Mouse (Mus musculus) limb, embryonic 11.5 days (tissue): ENCODE measurements at regions not wholly inside any gene's neighbourhood (a gene's known extent, or its start where the extent isn't known, plus 50 kb on each side); places are given as distances from the start of the nearest gene placed in this dataset.

ENCODE experiments used
- ATAC-seq: fragments of 200-750 bp; cut with Nextera tagmentation; 2 replicates; pipeline ENCODE4 v1.8.0; 2017; ENCODE audit warnings: low read depth; ENCODE audit not compliant: insufficient number of reproducible peaks, low FRiP score, low TSS enrichment
- DNase-seq: peaks from one replicate; pipeline ENCODE4 v3.0.0-alpha.2; 2015; ENCODE audit warnings: low spot score
- H3K27ac ChIP-seq: fragments of 300-500 bp; sonication (generic); replicated peaks from 2 replicates; pipeline ENCODE4 v1.5.1; 2014; ENCODE audit warnings: low read depth, mild to moderate bottlenecking, low read length
- H3K27me3 ChIP-seq: fragments of 300-500 bp; sonication (generic); 2 replicates; pipeline ENCODE4 v1.6.1; 2014; ENCODE audit warnings: mild to moderate bottlenecking, low read length, mixed read lengths; ENCODE audit not compliant: control insufficient read depth, insufficient read depth
- H3K36me3 ChIP-seq: fragments of 300-500 bp; sonication (generic); 2 replicates; pipeline ENCODE4 v1.6.1; 2014; ENCODE audit warnings: mild to moderate bottlenecking, low read length, moderate library complexity, mixed read lengths; ENCODE audit not compliant: control insufficient read depth, insufficient read depth
- H3K4me1 ChIP-seq: fragments of 300-500 bp; sonication (generic); 2 replicates; pipeline ENCODE4 v1.6.1; 2014; ENCODE audit warnings: low read length, mixed read lengths; ENCODE audit not compliant: control insufficient read depth, insufficient read depth
- H3K4me2 ChIP-seq: fragments of 300-500 bp; sonication (generic); 2 replicates; pipeline ENCODE4 v1.6.1; 2014; ENCODE audit warnings: low read depth, mild to moderate bottlenecking, moderate library complexity; ENCODE audit not compliant: severe bottlenecking
- H3K4me3 ChIP-seq: fragments of 300-500 bp; sonication (generic); 2 replicates; pipeline ENCODE4 v1.5.1; 2014; ENCODE audit warnings: low read depth, low read length
- H3K9ac ChIP-seq: fragments of 300-500 bp; sonication (generic); 2 replicates; pipeline ENCODE4 v1.6.1; 2014; ENCODE audit warnings: mild to moderate bottlenecking, low read length
- H3K9me3 ChIP-seq: fragments of 300-500 bp; sonication (generic); 2 replicates; pipeline ENCODE4 v1.6.1; 2016; ENCODE audit warnings: low read length; ENCODE audit not compliant: control insufficient read depth
- whole genome bisulfite sequencing: fragments of 180-500 bp; shearing (Covaris S2); extraction: QIAGEN DNeasy Blood & Tissue Kit; methylation state at CpG from one replicate; pipeline ENCODE4 v1.1.7; 2014; 5-methylcytosine and 5-hydroxymethylcytosine counted together

DNA sequence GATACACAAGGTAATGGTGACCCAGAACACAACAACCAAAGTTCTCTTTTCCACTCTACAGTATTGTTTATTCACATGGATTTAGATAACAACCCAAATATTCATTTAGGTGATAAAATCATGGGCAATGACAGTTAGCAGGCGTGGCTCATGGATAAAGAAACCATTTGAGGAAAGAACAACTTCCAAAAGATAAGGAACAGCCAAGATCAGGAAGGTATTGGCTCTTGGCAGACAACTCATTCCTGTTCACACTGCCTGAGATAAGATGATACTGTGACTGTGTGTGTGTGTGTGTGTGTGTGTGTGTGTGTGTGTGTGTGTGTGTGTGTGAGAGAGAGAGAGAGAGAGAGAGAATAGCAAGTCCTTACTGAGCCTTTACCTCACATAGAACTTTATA is 285.7 kb upstream of the Pard3b start:
- DNase-seq (no peak), ATAC-seq (no peak)
- 84% methylated on average over 1 of the region's 1 CpGs for WGBS

DNA sequence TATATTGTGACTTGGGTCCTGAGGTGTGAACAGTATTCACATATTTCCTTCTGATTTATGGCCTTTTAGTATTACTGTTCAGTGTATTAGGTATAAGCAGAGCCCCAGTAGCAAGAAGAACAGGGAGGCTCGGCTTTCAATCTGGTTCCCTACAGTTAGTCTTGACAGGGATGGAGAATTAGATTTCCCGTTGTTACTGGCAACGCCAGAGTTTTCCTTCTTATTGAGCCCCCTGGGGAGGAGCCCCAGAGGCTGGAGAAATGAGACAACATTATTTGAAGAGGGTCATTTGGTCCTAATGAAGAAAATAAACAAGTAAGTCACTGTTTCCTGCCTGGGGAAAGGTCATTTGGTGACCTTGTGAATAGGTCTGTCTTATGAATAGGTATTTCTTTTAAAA is 285.1 kb upstream of the Pard3b start:
- Histone ChIP-seq H3K9ac (no peak overlapping the region), H3K27me3 (no peaks in the 10 kb centered on the region), H3K4me1 (peaks cover 9% of the 10 kb centered on the region), H3K36me3 (no peaks in the 10 kb centered on the region), H3K9me3 (no peaks in the 10 kb centered on the region), H3K4me2 (no peak overlapping the region), H3K4me3 (no peak overlapping the region), H3K27ac (no peak overlapping the region)
- no peak for ATAC-seq
- DNase-seq: peak; percentile 26
- whole genome bisulfite sequencing: 6% methylated on average over 3 of the region's 3 CpGs

More for the DNA sequence above, 285.7 kb upstream of the Pard3b start:
- Histone ChIP-seq H3K27ac (no peak overlapping the region), H3K9me3 (no peaks in the 10 kb centered on the region), H3K4me1 (peaks cover 9% of the 10 kb centered on the region), H3K27me3 (no peaks in the 10 kb centered on the region), H3K4me2 (no peak overlapping the region), H3K4me3 (no peak overlapping the region), H3K9ac (no peak overlapping the region), H3K36me3 (no peaks in the 10 kb centered on the region)

DNA sequence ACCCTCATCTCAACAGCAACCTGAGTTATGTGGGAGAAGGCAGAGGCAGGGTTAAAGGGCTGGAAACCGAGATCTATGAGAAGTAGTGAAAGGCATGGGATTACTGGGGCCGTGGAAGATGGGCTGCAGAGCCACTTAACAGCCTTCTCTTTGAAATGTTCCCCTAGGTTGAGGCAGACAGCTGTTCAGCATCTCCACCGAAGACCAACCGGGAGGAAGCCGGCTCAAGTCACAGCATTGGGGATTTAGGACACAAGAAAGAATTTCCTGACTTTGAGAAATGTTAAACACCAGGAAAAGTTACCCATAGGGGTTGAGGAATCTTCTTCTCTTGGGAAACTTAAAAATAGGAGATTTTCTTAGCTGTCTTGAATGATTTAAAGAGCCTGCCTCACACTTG is 283.4 kb upstream of the Pard3b start:
- no peaks in the 10 kb centered on the region for H3K36me3 ChIP-seq
- H3K27ac ChIP-seq: no peak overlapping the region
- H3K9me3 ChIP-seq: no peaks in the 10 kb centered on the region
- no peak overlapping the region for H3K4me2 ChIP-seq
- no peak overlapping the region for H3K4me3 ChIP-seq
- ATAC-seq (no peak), DNase-seq (no peak)
- peaks cover 14% of the 10 kb centered on the region for H3K4me1 ChIP-seq
- WGBS: 34% methylated on average over 5 of the region's 5 CpGs
- no peaks in the 10 kb centered on the region for H3K27me3 ChIP-seq
- no peak overlapping the region for H3K9ac ChIP-seq

DNA sequence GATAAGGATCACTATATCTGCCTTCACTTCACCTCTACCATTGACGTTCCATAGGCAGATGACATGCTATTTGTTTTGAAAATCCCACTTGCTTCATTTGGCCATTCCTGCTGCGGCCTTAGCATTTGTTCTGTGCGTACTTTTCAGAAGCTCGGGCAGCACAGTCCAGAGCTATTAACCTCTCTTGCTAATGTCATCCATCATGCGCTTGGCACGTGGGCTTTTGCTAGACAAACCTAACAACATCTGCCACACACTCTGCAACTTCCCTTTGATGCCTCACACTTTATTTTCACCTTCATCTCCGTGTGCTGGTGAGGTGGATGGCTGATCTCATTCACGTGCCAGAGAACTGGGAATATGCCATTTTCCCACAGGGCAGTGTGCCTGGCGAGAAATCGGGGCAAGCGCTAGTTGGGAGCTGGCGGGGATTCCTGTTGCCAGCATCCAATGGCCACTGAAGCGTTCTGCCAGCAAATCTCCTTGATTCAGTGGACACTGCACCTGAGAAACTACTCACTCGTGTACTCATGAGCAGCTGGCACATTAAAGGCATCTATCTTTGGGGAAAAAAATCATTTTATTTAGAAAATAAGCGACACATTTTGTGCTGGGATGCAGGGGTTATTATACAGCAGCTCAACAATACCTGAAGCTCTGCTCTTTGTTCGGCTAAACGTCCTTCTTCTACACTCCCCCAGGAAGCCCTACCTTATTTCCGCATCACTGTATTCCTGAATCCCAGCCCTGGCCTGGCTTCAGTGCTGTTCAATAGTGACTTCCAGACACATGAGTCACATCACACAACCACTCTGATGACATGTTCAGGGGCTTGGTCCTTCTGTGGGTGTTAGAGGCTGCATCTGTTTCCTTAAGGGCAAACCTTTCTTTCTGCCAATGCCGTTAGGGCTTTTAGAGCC is 279.4 kb upstream of the Pard3b start:
- no peak overlapping the region for H3K4me3 ChIP-seq
- no peaks in the 10 kb centered on the region for H3K36me3 ChIP-seq
- H3K9ac ChIP-seq: 0 out of 2 replicates have a peak overlapping the region, but pooled peaks have one; percentile 3
- ATAC-seq: no peak
- DNase-seq: no peak
- WGBS: 52% methylated on average over 19 of the region's 19 CpGs
- H3K4me2 ChIP-seq: no peak overlapping the region
- H3K9me3 ChIP-seq: no peaks in the 10 kb centered on the region
- H3K4me1 ChIP-seq: 0 out of 2 replicates have a peak, but pooled peaks cover 5% of the 10 kb centered on the region
- H3K27ac ChIP-seq: no peak overlapping the region
- H3K27me3 ChIP-seq: no peaks in the 10 kb centered on the region

DNA sequence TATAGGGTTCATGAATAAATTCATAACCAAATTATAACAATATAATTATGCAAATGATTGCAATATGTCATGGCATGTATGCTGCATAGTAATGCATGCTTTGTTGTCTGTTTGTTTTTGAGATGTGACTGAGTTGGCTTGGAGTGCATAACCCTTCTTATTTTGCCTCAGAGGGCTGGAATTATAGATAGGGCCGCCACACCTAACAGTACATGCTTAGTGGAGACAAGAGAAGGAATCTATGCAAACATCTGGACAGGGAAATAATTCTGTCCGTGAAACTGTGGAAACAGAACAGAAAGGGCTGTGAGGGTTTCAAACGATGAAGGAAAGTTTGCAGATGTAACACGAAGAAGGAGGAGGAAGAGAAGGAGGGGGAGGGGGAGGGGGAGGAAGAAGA is 266.0 kb upstream of the Pard3b start:
- 70% methylated on average over 4 of the region's 4 CpGs for WGBS
- Histone ChIP-seq H3K4me3 (no peak overlapping the region), H3K36me3 (no peaks in the 10 kb centered on the region), H3K4me2 (no peak overlapping the region), H3K27ac (no peak overlapping the region), H3K9ac (no peak overlapping the region), H3K27me3 (no peaks in the 10 kb centered on the region), H3K9me3 (no peaks in the 10 kb centered on the region), H3K4me1 (peaks cover 5% of the 10 kb centered on the region; the same call in 1 of the 2 replicates)
- ATAC-seq (no peak), DNase-seq (no peak)

DNA sequence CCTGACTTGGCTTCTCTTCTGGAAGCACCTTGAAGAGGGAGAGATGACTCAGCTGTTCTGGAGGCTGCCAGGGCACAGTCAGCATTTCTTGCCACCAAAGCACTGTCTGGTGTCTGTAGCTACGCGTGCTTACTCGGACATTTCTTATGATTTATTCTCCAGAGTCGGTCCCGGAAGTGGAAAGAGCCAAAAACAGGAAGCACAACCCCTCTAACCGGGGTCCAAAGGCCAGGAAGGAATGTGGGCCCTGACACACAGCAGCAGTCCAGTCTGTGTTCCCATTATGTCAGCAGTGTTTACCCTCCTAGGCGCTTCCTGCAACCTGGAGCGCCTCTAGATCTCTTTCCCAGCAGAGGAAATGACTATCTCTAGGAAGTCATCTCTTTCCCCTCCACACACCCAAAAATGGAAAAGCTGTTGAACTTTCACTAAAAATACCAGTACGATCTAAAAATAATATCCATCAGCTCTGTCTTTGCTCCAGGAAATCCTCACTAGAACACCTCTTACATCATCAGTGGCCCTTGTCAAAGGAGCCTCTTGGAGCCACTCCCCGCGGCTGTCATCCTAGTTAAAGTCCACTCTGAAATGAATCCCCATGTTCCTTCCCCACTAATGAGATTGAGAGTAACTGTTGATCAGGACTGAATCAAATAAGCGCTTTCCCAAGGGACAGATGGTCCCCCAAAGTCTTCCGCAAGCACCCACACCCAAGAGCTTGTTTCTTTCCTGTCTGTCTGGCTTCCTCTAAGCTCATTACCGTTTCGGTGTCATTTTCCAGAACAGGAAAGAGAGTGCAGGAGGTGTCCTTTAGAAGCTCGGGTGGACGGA is 264.7 kb upstream of the Pard3b start:
- no peak for ATAC-seq
- WGBS: 60% methylated on average over 17 of the region's 17 CpGs
- Histone ChIP-seq H3K27me3 (no peaks in the 10 kb centered on the region), H3K9ac (no peak overlapping the region), H3K4me3 (no peak overlapping the region), H3K36me3 (no peaks in the 10 kb centered on the region), H3K9me3 (no peaks in the 10 kb centered on the region), H3K4me2 (no peak overlapping the region), H3K27ac (no peak overlapping the region), H3K4me1 (peaks cover 5% of the 10 kb centered on the region; the same call in 1 of the 2 replicates)
- no peak for DNase-seq

DNA sequence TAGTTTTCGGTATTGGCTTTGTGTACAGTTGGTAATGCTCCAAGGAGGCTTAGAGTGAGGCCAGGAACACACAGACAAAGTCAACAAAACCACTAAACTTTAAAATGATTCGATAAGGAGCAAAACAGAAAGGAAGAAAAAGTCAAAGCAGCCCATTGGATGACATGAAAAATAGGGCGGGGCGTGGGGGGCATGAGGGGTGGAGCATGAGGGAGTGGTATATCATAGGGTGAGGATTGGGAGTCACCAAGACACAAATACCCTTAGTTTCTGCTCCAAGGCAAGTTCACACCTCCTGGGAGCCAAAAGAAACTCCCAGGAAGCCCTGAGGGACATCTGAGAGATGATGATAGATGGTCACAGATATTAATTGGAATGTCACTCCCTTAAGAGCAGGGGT is 262.2 kb upstream of the Pard3b start:
- no peaks in the 10 kb centered on the region for H3K36me3 ChIP-seq
- H3K4me3 ChIP-seq: no peak overlapping the region
- peaks cover 10% of the 10 kb centered on the region for H3K4me1 ChIP-seq
- no peak overlapping the region for H3K27ac ChIP-seq
- H3K27me3 ChIP-seq: no peaks in the 10 kb centered on the region
- H3K9me3 ChIP-seq: no peaks in the 10 kb centered on the region
- no peak for ATAC-seq
- WGBS: 57% methylated on average over 4 of the region's 4 CpGs
- no peak overlapping the region for H3K4me2 ChIP-seq
- no peak for DNase-seq
- H3K9ac ChIP-seq: no peak overlapping the region

DNA sequence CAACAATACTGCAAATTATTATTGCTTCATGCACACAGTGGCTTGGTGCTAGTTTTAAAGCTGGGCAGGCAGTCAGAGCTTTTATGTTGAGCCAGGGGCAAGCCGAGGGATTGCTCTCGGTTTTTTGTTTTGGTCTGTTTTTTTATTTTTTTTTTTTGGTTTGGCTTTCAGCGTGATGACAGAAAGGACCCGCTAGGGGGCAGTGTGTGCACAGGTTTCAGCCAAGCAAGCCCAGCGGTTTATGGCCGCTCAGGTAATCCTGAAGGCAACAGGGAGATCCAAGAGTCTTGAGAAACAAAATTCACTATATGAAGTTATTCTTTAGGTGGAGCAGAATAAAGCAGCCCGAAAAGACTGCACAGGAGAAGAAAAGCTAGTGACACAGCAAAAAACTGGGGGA is 261.6 kb upstream of the Pard3b start:
- H3K4me1 ChIP-seq: peaks cover 10% of the 10 kb centered on the region
- H3K9me3 ChIP-seq: no peaks in the 10 kb centered on the region
- no peak overlapping the region for H3K4me3 ChIP-seq
- DNase-seq: peak; percentile 91
- H3K9ac ChIP-seq: no peak overlapping the region
- H3K27me3 ChIP-seq: no peaks in the 10 kb centered on the region
- H3K4me2 ChIP-seq: no peak overlapping the region
- H3K36me3 ChIP-seq: no peaks in the 10 kb centered on the region
- under 1% methylated on average over 7 of the region's 7 CpGs for WGBS
- no peak for ATAC-seq
- no peak overlapping the region for H3K27ac ChIP-seq
